8 mouse cellular contexts compared by ENCODE assay signal in genomic region chr19:53248023-53248494, GRCm38 (mm10).
A peak's percentile ranks its signal among the peaks of the same experiment; 100 is the strongest.
DNase-seq lines count a peak whose midpoint lies in the region; ATAC-seq and TF ChIP-seq lines count a peak whose summit lies in the region.

No protein-coding gene starts in this region.

- H3K4me2 ChIP-seq in forebrain, embryonic 12.5 days = peak overlapping the region; percentile 33
- no peak overlapping the region for H3K4me2 ChIP-seq in hindbrain, embryonic 11.5 days (replicated peaks; ENCODE audit: low read depth, low read length)
- no peak overlapping the region for H3K4me2 ChIP-seq in lung, postnatal 0 days (replicated peaks; ENCODE audit: low read depth, low read length)

- DNase-seq in Muller cell, postnatal 12 days (ENCODE audit: inconsistent ontology term) = peak; percentile 51
- DNase-seq in hindbrain, embryonic 11.5 days (ENCODE audit: low spot score) = peak; percentile 78
- DNase-seq in layer of hippocampus, adult 9-10 months (ENCODE audit: low spot score) = peak; percentile 73
- peak; percentile 89 for DNase-seq in lung, postnatal 0 days (ENCODE audit: low spot score)
- peak; percentile 55 for DNase-seq in ovary, postnatal 14 days (ENCODE audit: low spot score)
- no peak for DNase-seq in urinary bladder, postnatal 14 days (ENCODE audit: low spot score)

- peaks cover 3% of the 10 kb centered on the region for H3K4me1 ChIP-seq in forebrain, embryonic 12.5 days
- H3K4me1 ChIP-seq in hindbrain, embryonic 11.5 days (replicated peaks; ENCODE audit: control insufficient read depth, insufficient read depth, low read length) = no peaks in the 10 kb centered on the region
- no peaks in the 10 kb centered on the region for H3K4me1 ChIP-seq in lung, postnatal 0 days (ENCODE audit: insufficient read depth, low read depth, low read length)

- no peaks in the 10 kb centered on the region for H3K9me3 ChIP-seq in forebrain, embryonic 12.5 days
- no peaks in the 10 kb centered on the region for H3K9me3 ChIP-seq in hindbrain, embryonic 11.5 days (ENCODE audit: control insufficient read depth, low read length)
- no peaks in the 10 kb centered on the region for H3K9me3 ChIP-seq in lung, postnatal 0 days (ENCODE audit: low read length)

- no peaks in the 10 kb centered on the region for H3K27me3 ChIP-seq in forebrain, embryonic 12.5 days
- H3K27me3 ChIP-seq in hindbrain, embryonic 11.5 days (ENCODE audit: control insufficient read depth, insufficient read depth, low read length) = no peaks in the 10 kb centered on the region
- H3K27me3 ChIP-seq in lung, postnatal 0 days (replicated peaks; ENCODE audit: insufficient read depth, low read length) = no peaks in the 10 kb centered on the region

- no peaks in the 10 kb centered on the region; the same call in 1 of the 2 replicates for H3K36me3 ChIP-seq in forebrain, embryonic 12.5 days (replicated peaks)
- no peaks in the 10 kb centered on the region for H3K36me3 ChIP-seq in hindbrain, embryonic 11.5 days (ENCODE audit: control insufficient read depth, insufficient read depth, low read length)
- peaks cover 15% of the 10 kb centered on the region; the same call in 1 of the 2 replicates for H3K36me3 ChIP-seq in lung, postnatal 0 days (ENCODE audit: insufficient read depth, low read length)

- H3K4me3 ChIP-seq in forebrain, embryonic 12.5 days (replicated peaks) = no peak overlapping the region
- no peak overlapping the region for H3K4me3 ChIP-seq in hindbrain, embryonic 11.5 days (ENCODE audit: low read depth, low read length)
- H3K4me3 ChIP-seq in lung, postnatal 0 days (ENCODE audit: low read depth, low read length) = no peak overlapping the region

- peak overlapping the region; percentile 41; the same call in 1 of the 2 replicates for H3K9ac ChIP-seq in forebrain, embryonic 12.5 days
- no peak overlapping the region for H3K9ac ChIP-seq in hindbrain, embryonic 11.5 days (ENCODE audit: low read depth, low read length)
- no peak overlapping the region for H3K9ac ChIP-seq in lung, postnatal 0 days (replicated peaks; ENCODE audit: low read depth)

- peak; percentile 56; the same call in 1 of the 2 replicates for ATAC-seq in cerebellum, adult (ENCODE audit: insufficient number of reproducible peaks, low FRiP score, low TSS enrichment)
- ATAC-seq in forebrain, embryonic 12.5 days (ENCODE audit: low FRiP score) = peak; percentile 61
- peak; percentile 51 for ATAC-seq in hindbrain, embryonic 11.5 days (ENCODE audit: low FRiP score)
- ATAC-seq in lung, postnatal 0 days = peak; percentile 48

- 15% methylated on average over 11 of the region's 11 CpGs for WGBS in forebrain, embryonic 12.5 days
- WGBS in hindbrain, embryonic 11.5 days = 20% methylated on average over 11 of the region's 11 CpGs
- 17% methylated on average over 11 of the region's 11 CpGs for WGBS in lung, postnatal 0 days

- TF ChIP-seq EP300 in lung, postnatal 0 days (IDR thresholded peaks at IDR 0.05) = no peak

- peak; percentile 93 for TF ChIP-seq CTCF in lung, postnatal 0 days (IDR thresholded peaks at IDR 0.05)

- no peak overlapping the region for H3K27ac ChIP-seq in forebrain, embryonic 12.5 days
- H3K27ac ChIP-seq in hindbrain, embryonic 11.5 days (ENCODE audit: low read depth, low read length) = no peak overlapping the region
- H3K27ac ChIP-seq in lung, postnatal 0 days (ENCODE audit: low read length) = no peak overlapping the region; the same call in 1 of the 2 replicates
